Mouse (Mus musculus): ENCODE measurements at regions not wholly inside any gene's neighbourhood (a gene's known extent, or its start where the extent isn't known, plus 50 kb on each side); places are given as distances from the start of the nearest gene placed in this dataset.
A peak's percentile ranks its signal among the peaks of the same experiment; 100 is the strongest.
"Not testable (repeated sequence)": the region's sequence is repeated elsewhere in the genome, so short reads cannot be mapped to it uniquely, and the experiment has no call there.

- no peak for DNase-seq (ENCODE audit: inconsistent ontology term)
These were observed 191.8 kb upstream of the Fmr1 start for GRCm38 (mm10) chrX:68486585-68486984.

GRCm38 (mm10) chrX:68492052-68492451 lies 186.3 kb upstream of the Fmr1 start:
- DNase-seq (ENCODE audit: inconsistent ontology term), result not testable (repeated sequence)

- no peak for DNase-seq (ENCODE audit: inconsistent ontology term)
These were observed 183.8 kb upstream of the Fmr1 start for GRCm38 (mm10) chrX:68494398-68495143.

GRCm38 (mm10) chrX:68495144-68495493 lies 183.2 kb upstream of the Fmr1 start:
- peak; percentile 82 for DNase-seq (ENCODE audit: inconsistent ontology term)

- peak; percentile 2 for DNase-seq (ENCODE audit: inconsistent ontology term)
These were observed 182.6 kb upstream of the Fmr1 start for GRCm38 (mm10) chrX:68495751-68496150.

- no peak for DNase-seq (ENCODE audit: inconsistent ontology term)
These were observed 180.5 kb upstream of the Fmr1 start for GRCm38 (mm10) chrX:68497886-68498285.

GRCm38 (mm10) chrX:68502938-68503337 lies 175.4 kb upstream of the Fmr1 start:
- no peak for DNase-seq (ENCODE audit: inconsistent ontology term)

- no peak for DNase-seq (ENCODE audit: inconsistent ontology term)
These were observed 170.7 kb upstream of the Fmr1 start for GRCm38 (mm10) chrX:68507664-68508063.

GRCm38 (mm10) chrX:68512213-68512766 lies 166.1 kb upstream of the Fmr1 start:
- DNase-seq (ENCODE audit: inconsistent ontology term), result no peak

- no peak for DNase-seq (ENCODE audit: inconsistent ontology term)
These were observed 131.8 kb upstream of the Fmr1 start for GRCm38 (mm10) chrX:68546561-68546960.

- peak; percentile 10 for DNase-seq (ENCODE audit: inconsistent ontology term)
These were observed 124.3 kb upstream of the Fmr1 start for GRCm38 (mm10) chrX:68554031-68554430.

- DNase-seq (ENCODE audit: inconsistent ontology term), result no peak
These were observed 120.6 kb upstream of the Fmr1 start for GRCm38 (mm10) chrX:68557717-68558116.

- DNase-seq (ENCODE audit: inconsistent ontology term), result peak; percentile 53
These were observed 93.1 kb upstream of the Fmr1 start for GRCm38 (mm10) chrX:68585246-68585645.

GRCm38 (mm10) chrX:68622141-68622540 lies 56.2 kb upstream of the Fmr1 start:
- no peak for DNase-seq (ENCODE audit: inconsistent ontology term)
